Mouse (Mus musculus) frontal cortex, postnatal 14 days (tissue): Measurements from ENCODE around the gene Mocs1.
"Not testable (repeated sequence)": the region's sequence is repeated elsewhere in the genome, so short reads cannot be mapped to it uniquely, and the experiment has no call there.

ENCODE experiments used
- DNase-seq, 2 experiments: peaks; one replicate each; pipeline ENCODE4 v3.0.0; 2022; ENCODE audit warnings: low spot score in 2 of 2

Mocs1 gene

GRCm38 (mm10) chr17:49432071-49432711 lies 4.0 kb downstream of the Mocs1 start:
- no peak for DNase-seq

- DNase-seq = no peak
These were observed 4.9 kb downstream of the Mocs1 start for GRCm38 (mm10) chr17:49433071-49433470.

- no peak for DNase-seq
These were observed 6.1 kb downstream of the Mocs1 start for GRCm38 (mm10) chr17:49434236-49434635.

GRCm38 (mm10) chr17:49435081-49435480 lies 6.9 kb downstream of the Mocs1 start:
- no peak for DNase-seq

- DNase-seq = no peak
These were observed 8.5 kb downstream of the Mocs1 start for GRCm38 (mm10) chr17:49436631-49437030.

GRCm38 (mm10) chr17:49437306-49437705 lies 9.1 kb downstream of the Mocs1 start:
- DNase-seq = peak in 1 of 2 experiments; percentile 1

GRCm38 (mm10) chr17:49438822-49439574 lies 10.8 kb downstream of the Mocs1 start:
- no peak for DNase-seq

GRCm38 (mm10) chr17:49439706-49440105 lies 11.5 kb downstream of the Mocs1 start:
- DNase-seq = no peak

GRCm38 (mm10) chr17:49440331-49441130 lies 12.4 kb downstream of the Mocs1 start:
- DNase-seq = no peak

GRCm38 (mm10) chr17:49442841-49443240 lies 14.7 kb downstream of the Mocs1 start:
- not testable (repeated sequence) for DNase-seq

- DNase-seq = no peak
These were observed 20.5 kb downstream of the Mocs1 start for GRCm38 (mm10) chr17:49448570-49449229.

- no peak for DNase-seq
These were observed 21.1 kb downstream of the Mocs1 start for GRCm38 (mm10) chr17:49449230-49449608.

GRCm38 (mm10) chr17:49450922-49451321 lies 22.8 kb downstream of the Mocs1 start:
- no peak for DNase-seq

- no peak for DNase-seq
These were observed 28.2 kb downstream of the Mocs1 start for GRCm38 (mm10) chr17:49456334-49456733.

GRCm38 (mm10) chr17:49457833-49458232 lies 29.7 kb downstream of the Mocs1 start:
- DNase-seq = no peak

GRCm38 (mm10) chr17:49458386-49458785 lies 30.2 kb downstream of the Mocs1 start:
- DNase-seq = no peak

GRCm38 (mm10) chr17:49464884-49465283 lies 36.7 kb downstream of the Mocs1 start:
- no peak for DNase-seq

GRCm38 (mm10) chr17:49468223-49468622 lies 40.1 kb downstream of the Mocs1 start:
- peak; percentile 52 to 64 for DNase-seq

- no peak for DNase-seq
These were observed 44.5 kb downstream of the Mocs1 start for GRCm38 (mm10) chr17:49472626-49473025.

GRCm38 (mm10) chr17:49474051-49474450 lies 45.9 kb downstream of the Mocs1 start:
- no peak for DNase-seq

GRCm38 (mm10) chr17:49475174-49475573 lies 47.0 kb downstream of the Mocs1 start:
- no peak for DNase-seq

GRCm38 (mm10) chr17:49477370-49477769 lies 49.2 kb downstream of the Mocs1 start:
- no peak for DNase-seq
